Mouse (Mus musculus): ENCODE results near the gene Atl1. TPM values are rescaled to one million over a fixed set of nuclear protein-coding genes. Genes with fewer than 3 reads are reported as not detected.

Atl1 gene
- polyA plus RNA-seq, 1 experiment from 2014 or later: 3.5 TPM

- H3K4me2 ChIP-seq (ENCODE audit: low read length): no peak overlapping the region
- DNase-seq (ENCODE audit: low spot score) (no peak), ATAC-seq (replicated peaks; ENCODE audit: low FRiP score, low read depth) (no peak)
- H3K27ac ChIP-seq: no peak overlapping the region
- WGBS: 98% methylated on average over 4 of the region's 4 CpGs
- H3K36me3 ChIP-seq (ENCODE audit: insufficient read depth, low read length): peaks cover 11% of the 10 kb centered on the region
- no peak overlapping the region for H3K9ac ChIP-seq (ENCODE audit: low read depth, low read length)
- H3K4me3 ChIP-seq (replicated peaks; ENCODE audit: low read depth, low read length): no peak overlapping the region
- H3K4me1 ChIP-seq (replicated peaks; ENCODE audit: insufficient read depth, low read length): no peaks in the 10 kb centered on the region
- no peaks in the 10 kb centered on the region for H3K27me3 ChIP-seq (ENCODE audit: insufficient read depth, low read length)
- TF ChIP-seq CTCF (IDR thresholded peaks at IDR 0.05; ENCODE audit: low read depth): no peak
- H3K9me3 ChIP-seq (replicated peaks; ENCODE audit: low read length): 0 out of 2 replicates have a peak, but pooled peaks cover 5% of the 10 kb centered on the region
These were observed 117.9 kb downstream of the Atl1 start for GRCm38 (mm10) chr12:70010356-70010755.

- ATAC-seq (replicated peaks; ENCODE audit: low FRiP score, low read depth) (no peak), DNase-seq (ENCODE audit: low spot score) (no peak)
- no peaks in the 10 kb centered on the region for H3K27me3 ChIP-seq (ENCODE audit: insufficient read depth, low read length)
- no peak overlapping the region for H3K9ac ChIP-seq (ENCODE audit: low read depth, low read length)
- 0 out of 2 replicates have a peak, but pooled peaks cover 5% of the 10 kb centered on the region for H3K9me3 ChIP-seq (replicated peaks; ENCODE audit: low read length)
- no peak overlapping the region for H3K4me3 ChIP-seq (replicated peaks; ENCODE audit: low read depth, low read length)
- WGBS: 65% methylated on average over 5 of the region's 5 CpGs
- no peak overlapping the region for H3K27ac ChIP-seq
- no peak overlapping the region for H3K4me2 ChIP-seq (ENCODE audit: low read length)
- TF ChIP-seq CTCF (IDR thresholded peaks at IDR 0.05; ENCODE audit: low read depth): no peak
- no peaks in the 10 kb centered on the region for H3K4me1 ChIP-seq (replicated peaks; ENCODE audit: insufficient read depth, low read length)
- peaks cover 17% of the 10 kb centered on the region for H3K36me3 ChIP-seq (ENCODE audit: insufficient read depth, low read length)
These were observed 119.3 kb downstream of the Atl1 start for GRCm38 (mm10) chr12:70011681-70012080.

GRCm38 (mm10) chr12:70015936-70016335 is 123.5 kb downstream of the Atl1 start:
- Histone ChIP-seq H3K9ac (ENCODE audit: low read depth, low read length) (no peak overlapping the region), H3K27me3 (ENCODE audit: insufficient read depth, low read length) (no peaks in the 10 kb centered on the region), H3K27ac (no peak overlapping the region), H3K36me3 (ENCODE audit: insufficient read depth, low read length) (peaks cover 35% of the 10 kb centered on the region), H3K9me3 (replicated peaks; ENCODE audit: low read length) (0 out of 2 replicates have a peak, but pooled peaks cover 2% of the 10 kb centered on the region), H3K4me2 (ENCODE audit: low read length) (no peak overlapping the region), H3K4me1 (replicated peaks; ENCODE audit: insufficient read depth, low read length) (no peaks in the 10 kb centered on the region), H3K4me3 (replicated peaks; ENCODE audit: low read depth, low read length) (no peak overlapping the region)
- WGBS: 74% methylated on average over 4 of the region's 4 CpGs
- DNase-seq (ENCODE audit: low spot score): no peak
- no peak for TF ChIP-seq CTCF (IDR thresholded peaks at IDR 0.05; ENCODE audit: low read depth)
- ATAC-seq (replicated peaks; ENCODE audit: low FRiP score, low read depth): no peak

Other genes with a start within 250 kb of the Atl1 start
- 7.1 and 8.4 TPM in 2 replicates for gene Sos2, start 210.8 kb upstream of the Atl1 start, polyA plus RNA-seq (2015; fragmentation: Nextera tagmentation; extraction: Ambion mirVana)
- gene L2hgdh, start 167.7 kb upstream of the Atl1 start, polyA plus RNA-seq (2015; fragmentation: Nextera tagmentation; extraction: Ambion mirVana): 20.0 and 21.1 TPM in 2 replicates
- gene Atp5s, start 167.7 kb upstream of the Atl1 start, polyA plus RNA-seq (2015; fragmentation: Nextera tagmentation; extraction: Ambion mirVana): 29.5 and 32.9 TPM in 2 replicates
- 85.5 and 93.2 TPM in 2 replicates for gene Cdkl1, start 101.3 kb upstream of the Atl1 start, polyA plus RNA-seq (2015; fragmentation: Nextera tagmentation; extraction: Ambion mirVana)
- gene Map4k5, start 586 bp downstream of the Atl1 start, polyA plus RNA-seq (2015; fragmentation: Nextera tagmentation; extraction: Ambion mirVana): 27.3 and 29.1 TPM in 2 replicates
- gene Sav1, start 94.4 kb downstream of the Atl1 start, polyA plus RNA-seq (2015; fragmentation: Nextera tagmentation; extraction: Ambion mirVana): 8.5 and 9.8 TPM in 2 replicates
- gene Nin, start 221.1 kb downstream of the Atl1 start, polyA plus RNA-seq (2015; fragmentation: Nextera tagmentation; extraction: Ambion mirVana): 7.6 and 7.9 TPM in 2 replicates